Mouse (Mus musculus): ENCODE data around the gene Macrod2.

GRCm38 (mm10) chr2:140828859-140829258 is 433.8 kb downstream of the Macrod2 start:
- no peak for TF ChIP-seq FLI1 (IDR thresholded peaks at IDR 0.05; ENCODE audit: low read length)
- TF ChIP-seq GATA1 (IDR thresholded peaks at IDR 0.05; ENCODE audit: borderline replicate concordance, low read length): no peak

Measured in megakaryocyte, embryonic 14.5 days (primary cell).